Mouse (Mus musculus): ENCODE measurements around the gene Zfyve27. TPM values are rescaled to one million over a fixed set of nuclear protein-coding genes. Genes with fewer than 3 reads are reported as not detected.

Zfyve27 gene
- polyA plus RNA-seq, 1 experiment from 2014 or later = 65.1 TPM

- Histone ChIP-seq H3K4me1 (replicated peaks) (peaks cover 23% of the 10 kb centered on the region), H3K27me3 (peaks cover 17% of the 10 kb centered on the region), H3K36me3 (peaks cover 6% of the 10 kb centered on the region; the same call in 1 of the 2 replicates), H3K4me2 (peak overlapping the region; percentile 98), H3K9me3 (no peaks in the 10 kb centered on the region), H3K4me3 (peak overlapping the region; percentile 62), H3K27ac (replicated peaks) (peak overlapping the region; percentile 46), H3K9ac (peak overlapping the region; percentile 9; the same call in 1 of the 2 replicates)
- ATAC-seq (ENCODE audit: low read depth) = peak; percentile 21; the same call in 1 of the 2 replicates
- 10% methylated on average over 14 of the region's 14 CpGs for WGBS
Measured at GRCm38 (mm10) chr19:42129509-42130293, 34.0 kb upstream of the Zfyve27 start.

- no peak overlapping the region; the same call in 1 of the 2 replicates for H3K27ac ChIP-seq (replicated peaks)
- peaks cover 23% of the 10 kb centered on the region for H3K4me1 ChIP-seq (replicated peaks)
- H3K36me3 ChIP-seq = 0 out of 2 replicates have a peak, but pooled peaks cover under 1% of the 10 kb centered on the region
- H3K4me3 ChIP-seq = no peak overlapping the region
- no peak overlapping the region for H3K9ac ChIP-seq
- no peak for ATAC-seq (ENCODE audit: low read depth)
- WGBS = 46% methylated on average over 3 of the region's 3 CpGs
- H3K4me2 ChIP-seq = no peak overlapping the region
- H3K27me3 ChIP-seq = peaks cover 17% of the 10 kb centered on the region
- no peaks in the 10 kb centered on the region for H3K9me3 ChIP-seq
Measured at GRCm38 (mm10) chr19:42130294-42130606, 33.5 kb upstream of the Zfyve27 start.

- Histone ChIP-seq H3K36me3 (no peaks in the 10 kb centered on the region), H3K9ac (no peak overlapping the region), H3K4me3 (no peak overlapping the region), H3K4me2 (no peak overlapping the region), H3K27ac (replicated peaks) (no peak overlapping the region), H3K27me3 (peaks cover 16% of the 10 kb centered on the region), H3K4me1 (replicated peaks) (peaks cover 23% of the 10 kb centered on the region), H3K9me3 (no peaks in the 10 kb centered on the region)
- 53% methylated on average over 5 of the region's 5 CpGs for WGBS
- ATAC-seq (ENCODE audit: low read depth) = no peak
Measured at GRCm38 (mm10) chr19:42131101-42131500, 32.6 kb upstream of the Zfyve27 start.

- Histone ChIP-seq H3K27ac (replicated peaks) (no peak overlapping the region), H3K36me3 (no peaks in the 10 kb centered on the region), H3K9me3 (no peaks in the 10 kb centered on the region), H3K4me3 (no peak overlapping the region), H3K9ac (no peak overlapping the region), H3K4me1 (replicated peaks) (peaks cover 2% of the 10 kb centered on the region; the same call in 1 of the 2 replicates), H3K27me3 (no peaks in the 10 kb centered on the region; the same call in 1 of the 2 replicates), H3K4me2 (no peak overlapping the region)
- ATAC-seq (ENCODE audit: low read depth) = no peak
Measured at GRCm38 (mm10) chr19:42135070-42135469, 28.7 kb upstream of the Zfyve27 start.

- H3K4me3 ChIP-seq = no peak overlapping the region
- no peaks in the 10 kb centered on the region for H3K9me3 ChIP-seq
- no peaks in the 10 kb centered on the region for H3K4me1 ChIP-seq (replicated peaks)
- no peak for ATAC-seq (ENCODE audit: low read depth)
- no peaks in the 10 kb centered on the region for H3K36me3 ChIP-seq
- 23% methylated on average over 5 of the region's 5 CpGs for WGBS
- H3K9ac ChIP-seq = no peak overlapping the region
- H3K27me3 ChIP-seq = no peaks in the 10 kb centered on the region; the same call in 1 of the 2 replicates
- H3K27ac ChIP-seq (replicated peaks) = no peak overlapping the region
- H3K4me2 ChIP-seq = no peak overlapping the region
Measured at GRCm38 (mm10) chr19:42136126-42136525, 27.6 kb upstream of the Zfyve27 start.

GRCm38 (mm10) chr19:42137167-42137672 is 26.5 kb upstream of the Zfyve27 start:
- Histone ChIP-seq H3K4me2 (no peak overlapping the region), H3K9ac (no peak overlapping the region), H3K4me3 (no peak overlapping the region), H3K27ac (replicated peaks) (no peak overlapping the region), H3K9me3 (no peaks in the 10 kb centered on the region), H3K27me3 (no peaks in the 10 kb centered on the region), H3K36me3 (no peaks in the 10 kb centered on the region), H3K4me1 (replicated peaks) (no peaks in the 10 kb centered on the region)
- 95% methylated on average over 4 of the region's 4 CpGs for WGBS
- no peak for ATAC-seq (ENCODE audit: low read depth)

GRCm38 (mm10) chr19:42138517-42139285 is 25.1 kb upstream of the Zfyve27 start:
- H3K9me3 ChIP-seq = no peaks in the 10 kb centered on the region
- WGBS = 88% methylated on average over 15 of the region's 15 CpGs

GRCm38 (mm10) chr19:42139724-42140517 is 23.8 kb upstream of the Zfyve27 start:
- Histone ChIP-seq H3K27me3 (peaks cover 2% of the 10 kb centered on the region), H3K27ac (replicated peaks) (no peak overlapping the region), H3K9ac (no peak overlapping the region), H3K4me1 (replicated peaks) (no peaks in the 10 kb centered on the region), H3K4me3 (no peak overlapping the region), H3K4me2 (no peak overlapping the region), H3K9me3 (no peaks in the 10 kb centered on the region), H3K36me3 (no peaks in the 10 kb centered on the region)
- WGBS = 82% methylated on average over 5 of the region's 5 CpGs
- no peak for ATAC-seq (ENCODE audit: low read depth)

More at GRCm38 (mm10) chr19:42138517-42139285, 25.1 kb upstream of the Zfyve27 start:
- H3K4me3 ChIP-seq = no peak overlapping the region
- H3K4me2 ChIP-seq = no peak overlapping the region
- no peak for ATAC-seq (ENCODE audit: low read depth)
- no peak overlapping the region for H3K9ac ChIP-seq
- no peaks in the 10 kb centered on the region for H3K4me1 ChIP-seq (replicated peaks)
- no peaks in the 10 kb centered on the region for H3K27me3 ChIP-seq
- H3K36me3 ChIP-seq = no peaks in the 10 kb centered on the region
- H3K27ac ChIP-seq (replicated peaks) = no peak overlapping the region

- 71% methylated on average over 3 of the region's 3 CpGs for WGBS
Measured at GRCm38 (mm10) chr19:42141998-42142397, 21.8 kb upstream of the Zfyve27 start.

GRCm38 (mm10) chr19:42142757-42143156 is 21.0 kb upstream of the Zfyve27 start:
- peaks cover 1% of the 10 kb centered on the region; the same call in 1 of the 2 replicates for H3K4me1 ChIP-seq (replicated peaks)
- no peak for ATAC-seq (ENCODE audit: low read depth)
- H3K36me3 ChIP-seq = no peaks in the 10 kb centered on the region
- H3K27me3 ChIP-seq = peaks cover 24% of the 10 kb centered on the region
- H3K27ac ChIP-seq (replicated peaks) = no peak overlapping the region
- 87% methylated on average over 2 of the region's 2 CpGs for WGBS
- H3K9me3 ChIP-seq = no peaks in the 10 kb centered on the region
- no peak overlapping the region for H3K4me2 ChIP-seq
- no peak overlapping the region for H3K9ac ChIP-seq
- no peak overlapping the region for H3K4me3 ChIP-seq

More at GRCm38 (mm10) chr19:42141998-42142397, 21.8 kb upstream of the Zfyve27 start:
- H3K4me1 ChIP-seq (replicated peaks) = no peaks in the 10 kb centered on the region
- H3K4me3 ChIP-seq = no peak overlapping the region
- H3K36me3 ChIP-seq = no peaks in the 10 kb centered on the region
- no peak overlapping the region for H3K27ac ChIP-seq (replicated peaks)
- peaks cover 23% of the 10 kb centered on the region for H3K27me3 ChIP-seq
- no peak for ATAC-seq (ENCODE audit: low read depth)
- no peak overlapping the region for H3K9ac ChIP-seq
- H3K9me3 ChIP-seq = no peaks in the 10 kb centered on the region
- no peak overlapping the region for H3K4me2 ChIP-seq

- H3K9me3 ChIP-seq = no peaks in the 10 kb centered on the region
- no peak overlapping the region for H3K9ac ChIP-seq
- H3K4me1 ChIP-seq (replicated peaks) = peaks cover 14% of the 10 kb centered on the region
- no peak for ATAC-seq (ENCODE audit: low read depth)
- WGBS = 61% methylated on average over 6 of the region's 6 CpGs
- H3K27me3 ChIP-seq = peaks cover 32% of the 10 kb centered on the region
- no peaks in the 10 kb centered on the region for H3K36me3 ChIP-seq
- no peak overlapping the region for H3K4me3 ChIP-seq
- no peak overlapping the region for H3K27ac ChIP-seq (replicated peaks)
- H3K4me2 ChIP-seq = no peak overlapping the region
Measured at GRCm38 (mm10) chr19:42144067-42144466, 19.7 kb upstream of the Zfyve27 start.
